Mouse (Mus musculus): ENCODE measurements at regions not wholly inside any gene's neighbourhood (a gene's known extent, or its start where the extent isn't known, plus 50 kb on each side); places are given as distances from the start of the nearest gene placed in this dataset.

GRCm38 (mm10) chr10:38288689-38289283, 532.8 kb downstream of the Rfpl4b start:
- intact Hi-C loops (cut with DNase I): no loop called here
- no peak for DNase-seq

DNA sequence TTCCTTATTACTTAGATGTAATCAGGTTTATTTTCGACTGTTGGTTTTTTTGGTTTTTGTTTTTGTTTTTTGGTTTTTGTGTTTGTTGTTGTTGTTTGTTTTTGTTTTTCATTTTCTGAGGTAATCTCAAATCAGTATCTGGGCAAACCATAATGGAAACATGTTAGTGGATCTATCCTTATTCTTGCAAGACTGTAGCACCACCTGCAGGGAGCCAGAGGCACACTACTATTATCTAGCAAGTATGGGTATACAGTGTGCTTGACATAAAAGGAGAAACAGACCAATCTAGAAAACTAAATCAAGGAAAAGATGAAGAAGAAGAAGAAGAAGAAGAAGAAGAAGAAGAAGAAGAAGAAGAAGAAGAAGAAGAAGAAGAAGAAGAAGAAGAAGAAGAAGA, 552.4 kb downstream of the Rfpl4b start:
- DNase-seq: peak; percentile 17 to 33
- intact Hi-C loops (cut with DNase I): loop anchor here (5.0 kb wide), 2 partner anchors 1132 to 1197 kb away; partner anchors contain the start of gene Marcks

DNA sequence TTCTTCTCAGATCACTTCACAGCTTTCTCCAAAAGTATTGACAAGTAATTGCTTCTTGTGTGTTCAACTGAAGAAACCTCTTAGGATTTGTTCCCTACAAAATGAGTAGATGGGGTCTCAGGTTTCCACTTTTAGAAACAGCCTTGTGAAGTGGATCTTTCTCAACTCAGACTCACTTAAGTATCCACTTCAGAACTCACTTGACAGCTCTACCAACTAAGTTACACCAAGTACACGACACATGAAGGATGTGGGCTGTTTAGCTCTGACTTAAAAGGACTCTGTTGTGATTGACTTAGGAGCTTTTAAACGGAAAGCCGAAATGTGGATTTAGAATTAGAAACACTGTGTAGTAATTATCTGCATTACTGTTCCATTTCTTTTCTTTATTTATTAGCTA, 556.0 kb downstream of the Rfpl4b start:
- intact Hi-C loops (cut with DNase I): loop anchor here (5.0 kb wide), 2 partner anchors 1128 to 1193 kb away; partner anchors contain the start of gene Marcks
- no peak for DNase-seq

GRCm38 (mm10) chr10:38246821-38247220, 574.8 kb downstream of the Rfpl4b start:
- intact Hi-C loops (cut with DNase I): no loop called here
- DNase-seq: no peak
